Mouse (Mus musculus) bone marrow, adult 2 months (tissue): ENCODE results near the gene Prr5.

ENCODE experiments used
- CTCF ChIP-seq: fragments of 200-500 bp; IDR thresholded peaks from 2 replicates; pipeline ENCODE4 v1.5.1; 2011; ENCODE audit warnings: low read length, control low read depth; ENCODE audit not compliant: control insufficient read depth, insufficient read depth
- POLR2A ChIP-seq: fragments of 200-500 bp; IDR thresholded peaks from 2 replicates; pipeline ENCODE4 v1.6.1; 2011; ENCODE audit warnings: low read depth, mild to moderate bottlenecking, control low read depth, low read length, borderline replicate concordance; ENCODE audit not compliant: control insufficient read depth

DNA sequence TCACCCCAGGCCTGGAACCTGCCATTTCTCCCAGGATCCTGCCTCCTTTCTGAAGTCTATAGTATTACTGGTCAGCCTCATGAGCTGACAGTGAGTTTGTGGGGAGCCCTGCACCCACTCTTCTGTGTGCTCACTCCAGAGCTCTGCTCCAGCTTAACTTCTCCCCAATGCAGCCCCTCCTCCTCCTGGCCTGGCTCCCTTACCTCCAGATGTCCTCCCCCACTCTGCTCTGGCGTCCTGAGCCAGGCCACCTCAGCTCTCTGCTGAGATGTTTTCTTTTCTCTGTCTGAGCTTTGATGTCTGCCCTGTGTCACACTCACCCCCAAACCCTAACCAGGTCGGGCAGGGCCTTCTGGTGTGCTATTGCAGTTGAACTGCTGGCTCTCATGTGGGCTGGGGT lies 74.9 kb downstream of the Prr5 start:
- no peak for TF ChIP-seq CTCF
- TF ChIP-seq POLR2A = no peak
